Mouse (Mus musculus): ENCODE data around the gene Ltf.

Ltf gene

DNA sequence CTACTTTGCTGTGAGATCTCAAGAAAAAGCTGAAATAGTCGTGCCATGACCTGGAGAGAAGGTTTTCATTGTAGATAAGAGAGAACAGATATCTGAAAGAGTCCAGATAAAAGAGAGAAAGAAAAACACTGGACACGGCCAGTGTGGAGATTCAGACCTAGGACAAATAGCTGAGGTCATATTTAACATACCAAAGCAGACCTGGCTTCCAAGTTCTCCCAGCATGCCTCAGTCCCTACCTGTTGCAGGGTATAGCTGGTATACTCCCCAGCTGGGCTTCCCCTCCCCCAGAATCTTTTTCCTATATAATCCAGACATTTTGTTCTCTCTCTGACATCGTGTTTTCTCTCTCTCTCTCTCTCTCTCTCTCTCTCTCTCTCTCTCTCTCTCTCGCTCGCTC lies 68.9 kb downstream of the Ltf start:
- DNase-seq (ENCODE audit: low spot score in 2 of 2), result no peak

DNA sequence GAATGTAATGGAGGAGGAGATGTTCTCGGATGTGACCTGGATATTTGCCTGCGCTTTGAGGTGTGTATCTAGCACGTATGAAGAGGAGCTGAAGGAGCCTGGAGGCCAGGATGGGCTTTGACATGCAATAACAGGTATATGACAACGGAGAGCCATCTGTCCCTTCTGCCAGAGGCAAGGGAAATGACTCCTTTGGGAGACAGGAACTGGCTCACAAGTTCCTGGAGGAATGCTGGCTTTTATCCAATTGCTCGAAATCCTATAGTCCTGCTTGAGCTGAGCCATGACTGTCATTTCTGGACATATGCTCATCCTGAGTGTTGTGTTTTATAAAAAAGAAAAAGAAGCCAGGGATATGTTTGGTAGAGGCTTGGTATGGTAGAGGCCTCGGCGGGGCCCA lies 69.8 kb downstream of the Ltf start:
- DNase-seq (ENCODE audit: low spot score in 2 of 2), result no peak

Measured in spleen, postnatal 10 days (tissue).